8 mouse cellular contexts compared by ENCODE assay signal in genomic region chr13:100833640-100834002, GRCm38 (mm10). TPM values are rescaled to one million over a fixed set of nuclear protein-coding genes. Genes with fewer than 3 reads are reported as not detected.
A peak's percentile ranks its signal among the peaks of the same experiment; 100 is the strongest.
DNase-seq lines count a peak whose midpoint lies in the region; ATAC-seq and TF ChIP-seq lines count a peak whose summit lies in the region.

No protein-coding gene starts in this region.

- no peak for ATAC-seq in heart, embryonic 12.5 days (ENCODE audit: insufficient number of reproducible peaks, low FRiP score)
- 0 out of 2 replicates have a peak, but pooled peaks have one; percentile 1 for ATAC-seq in G1E (ENCODE audit: extremely low read depth, insufficient number of reproducible peaks, low FRiP score, poor library complexity, severe bottlenecking)
- no peak for ATAC-seq in hindbrain, embryonic 12.5 days (ENCODE audit: low FRiP score)

- H3K9ac ChIP-seq in heart, embryonic 12.5 days, result no peak overlapping the region
- no peak overlapping the region for H3K9ac ChIP-seq in hindbrain, embryonic 12.5 days

- H3K4me3 ChIP-seq in heart, embryonic 12.5 days, result peak overlapping the region; percentile 84
- H3K4me3 ChIP-seq in G1E (ENCODE audit: low read depth, low read length), result peak overlapping the region; percentile 96; the same call in 1 of the 2 replicates
- peak overlapping the region; percentile 97; the same call in 1 of the 2 replicates for H3K4me3 ChIP-seq in hindbrain, embryonic 12.5 days
- peak overlapping the region; percentile 97 for H3K4me3 ChIP-seq in midbrain, embryonic 10.5 days

- peaks cover 14% of the 10 kb centered on the region for H3K4me1 ChIP-seq in heart, embryonic 12.5 days (replicated peaks)
- H3K4me1 ChIP-seq in G1E (ENCODE audit: insufficient read depth, low read depth, low read length), result peaks cover 30% of the 10 kb centered on the region
- H3K4me1 ChIP-seq in hindbrain, embryonic 12.5 days, result peaks cover 15% of the 10 kb centered on the region
- H3K4me1 ChIP-seq in midbrain, embryonic 10.5 days, result peaks cover 22% of the 10 kb centered on the region

- DNase-seq in heart, adult 8-10 months (ENCODE audit: low spot score), result no peak
- no peak for DNase-seq in G1E (ENCODE audit: low spot score)
- DNase-seq in midbrain, embryonic 10.5 days (ENCODE audit: low spot score), result no peak
- DNase-seq in urinary bladder, postnatal 10 days (ENCODE audit: low spot score), result no peak
- DNase-seq in right cerebral cortex, adult 2 months (ENCODE audit: low spot score in 2 of 2), result no peak
- DNase-seq in embryo, embryonic 10.5 days (ENCODE audit: low spot score), result no peak

- H3K4me2 ChIP-seq in heart, embryonic 12.5 days, result peak overlapping the region; percentile 35
- peak overlapping the region; percentile 29; the same call in 1 of the 2 replicates for H3K4me2 ChIP-seq in hindbrain, embryonic 12.5 days (replicated peaks)

- TF ChIP-seq CTCF in G1E (IDR thresholded peaks at IDR 0.05; ENCODE audit: low read depth, low read length), result no peak

- H3K27ac ChIP-seq in heart, embryonic 12.5 days (ENCODE audit: poor library complexity, severe bottlenecking), result no peak overlapping the region
- H3K27ac ChIP-seq in hindbrain, embryonic 12.5 days, result no peak overlapping the region
- H3K27ac ChIP-seq in midbrain, embryonic 10.5 days (replicated peaks), result no peak overlapping the region

- H3K36me3 ChIP-seq in heart, embryonic 12.5 days, result no peaks in the 10 kb centered on the region
- H3K36me3 ChIP-seq in G1E (replicated peaks), result peaks cover 15% of the 10 kb centered on the region
- no peaks in the 10 kb centered on the region for H3K36me3 ChIP-seq in hindbrain, embryonic 12.5 days
- no peaks in the 10 kb centered on the region for H3K36me3 ChIP-seq in midbrain, embryonic 10.5 days

- no peaks in the 10 kb centered on the region for H3K27me3 ChIP-seq in heart, embryonic 12.5 days (replicated peaks)
- peaks cover 22% of the 10 kb centered on the region for H3K27me3 ChIP-seq in G1E (ENCODE audit: insufficient read depth, low read length)
- no peaks in the 10 kb centered on the region for H3K27me3 ChIP-seq in hindbrain, embryonic 12.5 days
- H3K27me3 ChIP-seq in midbrain, embryonic 10.5 days (ENCODE audit: low read depth, poor library complexity, severe bottlenecking), result no peaks in the 10 kb centered on the region

- H3K9me3 ChIP-seq in heart, embryonic 12.5 days (replicated peaks), result no peaks in the 10 kb centered on the region
- no peaks in the 10 kb centered on the region for H3K9me3 ChIP-seq in G1E (replicated peaks)
- H3K9me3 ChIP-seq in hindbrain, embryonic 12.5 days (replicated peaks), result no peaks in the 10 kb centered on the region
- no peaks in the 10 kb centered on the region for H3K9me3 ChIP-seq in midbrain, embryonic 10.5 days (replicated peaks)

- WGBS in heart, embryonic 12.5 days, result 58% methylated on average over 6 of the region's 6 CpGs
- 62% methylated on average over 6 of the region's 6 CpGs for WGBS in hindbrain, embryonic 12.5 days
- 63% methylated on average over 6 of the region's 6 CpGs for WGBS in midbrain, embryonic 10.5 days

RNA-seq across cellular contexts. Expression of gene Slc30a5, which starts 0.4 kb away (rescaled TPM):
- polyA plus RNA-seq in heart, embryonic 12.5 days (2016; fragmentation: Nextera tagmentation; extraction: Ambion mirVana), result 43.1 and 44.8 TPM in 2 replicates
- 10 to 100 TPM; 16.2 to 20.6 (median 19.2) TPM for total RNA-seq in heart, adult 8-10 months (2022)
- total RNA-seq in G1E (2014; fragmentation: Nextera tagmentation) (72.5 and 82.3 TPM in 2 replicates), G1E (2017) (86.3 and 91.1 TPM in 2 replicates)
- 7.5 and 10.0 TPM in 2 replicates for polyA plus RNA-seq in G1E (2012)
- polyA plus RNA-seq in hindbrain, embryonic 12.5 days (2016; fragmentation: Nextera tagmentation; extraction: Ambion mirVana), result 43.5 and 51.2 TPM in 2 replicates
- polyA plus RNA-seq in midbrain, embryonic 10.5 days (2016; fragmentation: Nextera tagmentation; extraction: Ambion mirVana), result 34.9 and 35.6 TPM in 2 replicates

RNA-seq across cellular contexts. Expression of gene Ccnb1, which starts 47.3 kb away (rescaled TPM):
- 214 and 218 TPM in 2 replicates for polyA plus RNA-seq in heart, embryonic 12.5 days (2016; fragmentation: Nextera tagmentation; extraction: Ambion mirVana)
- under 1 TPM in 3 of 4 experiments, not detected in 1; 0.19 to 0.63 (median 0.28) TPM for total RNA-seq in heart, adult 8-10 months (2022)
- total RNA-seq in G1E (2014; fragmentation: Nextera tagmentation), result 275 and 281 TPM in 2 replicates
- total RNA-seq in G1E (2017), result 312 and 341 TPM in 2 replicates
- 6.0 and 7.1 TPM in 2 replicates for polyA plus RNA-seq in G1E (2012)
- polyA plus RNA-seq in hindbrain, embryonic 12.5 days (2016; fragmentation: Nextera tagmentation; extraction: Ambion mirVana), result 174 and 189 TPM in 2 replicates
- polyA plus RNA-seq in midbrain, embryonic 10.5 days (2016; fragmentation: Nextera tagmentation; extraction: Ambion mirVana), result 451 and 479 TPM in 2 replicates

RNA-seq across cellular contexts. Expression of gene Cenph, which starts 57.9 kb away (rescaled TPM):
- 21.8 and 24.0 TPM in 2 replicates for polyA plus RNA-seq in heart, embryonic 12.5 days (2016; fragmentation: Nextera tagmentation; extraction: Ambion mirVana)
- under 1 TPM in 2 of 4 experiments, not detected in 2; 0.25 to 0.28 TPM for total RNA-seq in heart, adult 8-10 months (2022)
- 72.2 and 79.8 TPM in 2 replicates for total RNA-seq in G1E (2014; fragmentation: Nextera tagmentation)
- total RNA-seq in G1E (2017), result 82.8 and 98.3 TPM in 2 replicates
- polyA plus RNA-seq in G1E (2012), result 45.1 and 53.4 TPM in 2 replicates
- polyA plus RNA-seq in hindbrain, embryonic 12.5 days (2016; fragmentation: Nextera tagmentation; extraction: Ambion mirVana), result 29.1 and 31.3 TPM in 2 replicates
- 58.9 and 67.0 TPM in 2 replicates for polyA plus RNA-seq in midbrain, embryonic 10.5 days (2016; fragmentation: Nextera tagmentation; extraction: Ambion mirVana)

Comparison
In these comparisons a context has a peak if more than half of its experiments do, and no peak if none do; other contexts are left out.
1. RNA of gene Ccnb1, which starts 47.3 kb away (polyA plus RNA-seq): 451 to 479 TPM in midbrain, embryonic 10.5 days, 214 to 218 TPM in heart, embryonic 12.5 days and 174 to 189 TPM in hindbrain, embryonic 12.5 days; 6.0 to 7.1 TPM in G1E; every median in the first group is over 10 times any median in the second.
2. Peak in every context shown above with its lines, with median percentiles within 50 percentile points of each other: H3K4me3 ChIP-seq.